Mouse (Mus musculus) MEL (cell line): ENCODE results near the gene Tmem255a.
A peak's percentile ranks its signal among the peaks of the same experiment; 100 is the strongest.

Experiments used
- CHD2 ChIP-seq: IDR thresholded peaks from 2 replicates; pipeline ENCODE4 v1.6.1; 2011; ENCODE audit warnings: low read length, improper control_type of control experiment
- CTCF ChIP-seq, 3 experiments: IDR thresholded peaks in 2 of 3; conservative IDR thresholded peaks in 1 of 3; 2 replicates each; pipeline ENCODE4 v1.5.1; 2011 to 2012; ENCODE audit warnings: low read length in 3 of 3, low read depth in 2 of 3, mild to moderate bottlenecking in 2 of 3, improper control_type of control experiment in 1 of 3, inconsistent platforms in 1 of 3, mixed read lengths in 1 of 3, moderate library complexity in 1 of 3; ENCODE audit not compliant: control insufficient read depth in 1 of 3, insufficient read depth in 1 of 3, poor library complexity in 1 of 3, severe bottlenecking in 1 of 3
- ETS1 ChIP-seq: IDR thresholded peaks from 2 replicates; pipeline ENCODE4 v1.6.1; 2012; ENCODE audit warnings: low read depth, mild to moderate bottlenecking, inconsistent platforms, low read length, improper control_type of control experiment, moderate library complexity
- GATA1 ChIP-seq: IDR thresholded peaks from 2 replicates; pipeline ENCODE4 v1.6.1; 2011; ENCODE audit warnings: low read depth, low read length, improper control_type of control experiment
- MAZ ChIP-seq: IDR thresholded peaks from 2 replicates; pipeline ENCODE4 v1.6.1; 2012; ENCODE audit warnings: low read depth, mild to moderate bottlenecking, inconsistent platforms, low read length, improper control_type of control experiment
- NELFE ChIP-seq: IDR thresholded peaks from 2 replicates; pipeline ENCODE4 v1.6.1; 2011; ENCODE audit warnings: low read depth, low read length, improper control_type of control experiment
- POLR2A ChIP-seq, 2 experiments: IDR thresholded peaks; 2 replicates each; pipeline ENCODE4 v1.6.1; 2011 to 2012; ENCODE audit warnings: low read length in 2 of 2, mild to moderate bottlenecking in 2 of 2, control low read depth in 1 of 2, improper control_type of control experiment in 1 of 2, low read depth in 1 of 2, moderate library complexity in 1 of 2; ENCODE audit not compliant: control insufficient read depth in 1 of 2, insufficient read depth in 1 of 2, poor library complexity in 1 of 2
- RAD21 ChIP-seq: IDR thresholded peaks from 2 replicates; pipeline ENCODE4 v1.6.1; 2011; ENCODE audit warnings: mild to moderate bottlenecking, low read depth, low read length, improper control_type of control experiment
- SIN3A ChIP-seq: IDR thresholded peaks from 2 replicates; pipeline ENCODE4 v1.6.1; 2012; ENCODE audit warnings: low read length, improper control_type of control experiment, inconsistent platforms
- SMC3 ChIP-seq: IDR thresholded peaks from 2 replicates; pipeline ENCODE4 v1.6.1; 2011; ENCODE audit warnings: low read depth, low read length, improper control_type of control experiment
- TCF12 ChIP-seq: IDR thresholded peaks from 2 replicates; pipeline ENCODE4 v1.6.1; 2014; ENCODE audit warnings: low read depth, mild to moderate bottlenecking, inconsistent platforms, low read length, improper control_type of control experiment, moderate library complexity
- UBTF ChIP-seq: IDR thresholded peaks from 2 replicates; pipeline ENCODE4 v1.6.1; 2012; ENCODE audit warnings: low read depth, mild to moderate bottlenecking, inconsistent platforms, low read length, improper control_type of control experiment, moderate library complexity, borderline replicate concordance; ENCODE audit not compliant: insufficient read depth
- USF1 ChIP-seq: IDR thresholded peaks from 2 replicates; pipeline ENCODE4 v1.6.1; 2014; ENCODE audit warnings: low read depth, mild to moderate bottlenecking, inconsistent platforms, low read length, improper control_type of control experiment, moderate library complexity
- USF2 ChIP-seq, 2 experiments: IDR thresholded peaks; 2 replicates each; pipeline ENCODE4 v1.6.1; 2011 to 2012; ENCODE audit warnings: improper control_type of control experiment in 2 of 2, low read length in 2 of 2, borderline replicate concordance in 1 of 2, inconsistent platforms in 1 of 2, low read depth in 1 of 2, mild to moderate bottlenecking in 1 of 2; ENCODE audit not compliant: insufficient read depth in 1 of 2

DNA sequence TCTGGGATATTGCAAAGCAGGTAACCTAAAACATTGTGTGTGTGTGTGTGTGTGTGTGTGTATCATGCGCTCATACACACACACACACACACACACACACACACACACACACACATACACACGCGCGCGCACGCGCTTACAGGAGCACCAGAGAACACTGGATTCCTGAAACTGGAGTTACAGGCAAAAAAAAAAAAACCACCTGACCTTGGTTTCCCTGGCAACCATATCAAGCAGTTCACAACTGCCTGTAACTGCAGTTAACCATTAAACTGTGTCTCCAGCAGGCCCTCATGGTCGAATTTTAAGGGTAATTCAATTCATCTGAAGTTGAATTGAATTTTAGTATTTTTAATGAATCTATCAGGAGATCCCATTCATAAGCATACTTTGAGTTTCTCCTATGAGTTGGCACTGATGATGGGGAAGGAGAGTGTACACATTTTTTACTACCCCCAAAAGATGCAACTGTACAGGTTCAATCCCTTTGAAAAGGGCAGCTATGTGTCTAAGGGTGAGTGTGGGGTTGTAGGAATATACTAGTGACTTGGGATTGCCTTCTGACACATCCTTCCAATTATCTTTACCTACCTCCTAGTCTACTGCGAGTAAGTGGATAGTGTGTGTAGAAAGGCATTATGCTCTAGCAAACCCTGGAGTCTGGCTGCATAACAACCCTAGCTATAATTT is 35.1 kb downstream of the Tmem255a start:
- TF ChIP-seq NELFE, result no peak
- TF ChIP-seq USF2 (IDR thresholded peaks at IDR 0.05; ENCODE audit: borderline replicate concordance in 1 of 2, insufficient read depth in 1 of 2, low read depth in 1 of 2, low read length in 2 of 2), result no peak
- TF ChIP-seq SIN3A, result no peak
- no peak for TF ChIP-seq CTCF (IDR thresholded peaks at IDR 0.05 in 2 of 3, conservative IDR thresholded peaks at IDR 0.05 in 1 of 3; ENCODE audit: control insufficient read depth in 1 of 3, insufficient read depth in 1 of 3, low read depth in 2 of 3, low read length in 3 of 3, poor library complexity in 1 of 3, severe bottlenecking in 1 of 3)
- TF ChIP-seq MAZ, result no peak
- no peak for TF ChIP-seq CHD2
- TF ChIP-seq ETS1, result no peak
- TF ChIP-seq POLR2A (IDR thresholded peaks at IDR 0.05; ENCODE audit: control insufficient read depth in 1 of 2, insufficient read depth in 1 of 2, low read depth in 1 of 2, low read length in 2 of 2, poor library complexity in 1 of 2), result no peak
- TF ChIP-seq GATA1, result no peak
- peak; percentile 38; the same call in 1 of the 2 replicates for TF ChIP-seq USF1
- no peak for TF ChIP-seq RAD21
- no peak for TF ChIP-seq UBTF
- TF ChIP-seq TCF12, result no peak
- no peak for TF ChIP-seq SMC3
